Mouse (Mus musculus) thymus, adult 2 months (tissue): Measurements from ENCODE around the gene Snrpa1. TPM values are rescaled to one million over a fixed set of nuclear protein-coding genes. Genes with fewer than 3 reads are reported as not detected.

Source experiments
- DNase-seq: peaks from one replicate; pipeline ENCODE4 v3.0.0; 2021
- H3K27ac ChIP-seq: fragments of 200-500 bp; 2 replicates; pipeline ENCODE4 v1.5.1; 2012; ENCODE audit warnings: low read length, control low read depth; ENCODE audit not compliant: control insufficient read depth, insufficient read depth
- H3K27me3 ChIP-seq: fragments of 200-500 bp; 2 replicates; pipeline ENCODE4 v1.6.1; 2012; ENCODE audit warnings: mild to moderate bottlenecking, low read length, moderate library complexity, mixed read lengths; ENCODE audit not compliant: control insufficient read depth, insufficient read depth
- H3K36me3 ChIP-seq: fragments of 200-500 bp; 2 replicates; pipeline ENCODE4 v1.6.1; 2012; ENCODE audit warnings: mild to moderate bottlenecking, low read length, moderate library complexity; ENCODE audit not compliant: control insufficient read depth, insufficient read depth
- H3K4me1 ChIP-seq: fragments of 200-500 bp; replicated peaks from 2 replicates; pipeline ENCODE4 v1.6.1; 2012; ENCODE audit warnings: low read length; ENCODE audit not compliant: control insufficient read depth, insufficient read depth
- H3K4me3 ChIP-seq: fragments of 200-500 bp; 2 replicates; pipeline ENCODE4 v1.5.1; 2012; ENCODE audit warnings: mild to moderate bottlenecking, low read length, control low read depth, moderate library complexity; ENCODE audit not compliant: control insufficient read depth, insufficient read depth
- CTCF ChIP-seq: fragments of 200-500 bp; IDR thresholded peaks from 2 replicates; pipeline ENCODE4 v1.5.1; 2012; ENCODE audit warnings: mild to moderate bottlenecking, control low read depth, low read length, moderate library complexity, borderline replicate concordance; ENCODE audit not compliant: control insufficient read depth, poor library complexity, insufficient read depth; ENCODE audit errors: extremely low read depth
- POLR2A ChIP-seq: fragments of 200-500 bp; IDR thresholded peaks from 2 replicates; pipeline ENCODE4 v1.6.1; 2012; ENCODE audit warnings: mild to moderate bottlenecking, low read length, control low read depth, moderate library complexity; ENCODE audit not compliant: control insufficient read depth, poor library complexity, insufficient read depth; ENCODE audit errors: extremely low read depth
- WGBS: fragments of 180-500 bp; shearing (Covaris S2); methylation state at CpG from one replicate; pipeline ENCODE4 v1.1.7; 2018; 5-methylcytosine and 5-hydroxymethylcytosine counted together
- polyA plus RNA-seq: library from polyadenylated mRNA; depleted of rRNA; stranded (reverse); fragments of >200 nt; gene quantifications from 2 replicates; pipeline ENCODE4 v1.2.3, GENCODE M21; 2012; rRNA removed

Gene Snrpa1
- polyA plus RNA-seq, 1 experiment = 20.3 TPM

DNA sequence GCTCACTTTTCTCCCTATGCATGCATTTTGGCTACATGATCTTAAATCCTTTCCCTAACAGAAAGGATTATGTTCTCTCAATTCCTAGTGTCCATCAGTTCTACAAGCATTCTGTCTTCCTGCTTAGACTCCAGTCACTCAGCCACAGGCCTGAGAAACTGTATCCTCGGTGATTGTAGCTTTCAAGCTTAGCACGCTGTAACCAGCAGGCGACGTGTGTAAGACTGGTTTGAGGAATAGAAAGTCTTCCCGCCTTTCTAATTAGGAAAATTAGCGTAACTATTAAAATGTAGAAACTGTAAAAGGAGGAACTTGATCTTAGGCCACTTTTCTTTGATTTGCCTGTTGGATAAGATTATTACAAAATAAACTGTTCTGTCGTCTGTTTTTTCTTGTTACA lies 60.0 kb downstream of the Snrpa1 start:
- Histone ChIP-seq H3K4me1 (peaks cover 29% of the 10 kb centered on the region), H3K36me3 (no peaks in the 10 kb centered on the region), H3K27me3 (no peaks in the 10 kb centered on the region), H3K27ac (no peak overlapping the region), H3K4me3 (no peak overlapping the region)
- TF ChIP-seq CTCF (no peak), POLR2A (no peak)
- no peak for DNase-seq
- 67% methylated on average over 7 of the region's 7 CpGs for WGBS

DNA sequence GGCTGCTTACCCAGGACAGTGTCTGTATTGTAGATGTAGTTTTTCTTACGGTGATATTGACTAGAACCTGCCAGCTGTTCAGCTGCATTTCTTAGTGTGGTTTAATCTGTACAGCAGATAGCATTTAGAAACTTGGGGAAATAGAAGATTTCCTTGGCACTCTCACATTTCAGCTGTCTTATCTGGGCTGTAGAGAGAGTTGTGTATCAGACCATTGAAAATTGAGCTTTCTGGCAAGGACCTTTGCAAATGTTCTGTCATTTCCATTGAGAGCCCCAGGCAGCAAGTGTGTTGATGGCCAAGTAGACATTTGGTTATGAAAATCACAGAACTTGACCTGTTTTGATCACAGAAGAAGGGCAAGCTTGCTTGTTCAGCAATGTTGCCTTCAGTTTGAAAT lies 61.3 kb downstream of the Snrpa1 start:
- TF ChIP-seq POLR2A = no peak
- TF ChIP-seq CTCF = no peak
- H3K36me3 ChIP-seq = no peaks in the 10 kb centered on the region
- 48% methylated on average over 1 of the region's 1 CpGs for WGBS
- H3K4me3 ChIP-seq = no peak overlapping the region
- no peak for DNase-seq
- no peaks in the 10 kb centered on the region for H3K27me3 ChIP-seq
- peaks cover 23% of the 10 kb centered on the region for H3K4me1 ChIP-seq
- no peak overlapping the region for H3K27ac ChIP-seq

DNA sequence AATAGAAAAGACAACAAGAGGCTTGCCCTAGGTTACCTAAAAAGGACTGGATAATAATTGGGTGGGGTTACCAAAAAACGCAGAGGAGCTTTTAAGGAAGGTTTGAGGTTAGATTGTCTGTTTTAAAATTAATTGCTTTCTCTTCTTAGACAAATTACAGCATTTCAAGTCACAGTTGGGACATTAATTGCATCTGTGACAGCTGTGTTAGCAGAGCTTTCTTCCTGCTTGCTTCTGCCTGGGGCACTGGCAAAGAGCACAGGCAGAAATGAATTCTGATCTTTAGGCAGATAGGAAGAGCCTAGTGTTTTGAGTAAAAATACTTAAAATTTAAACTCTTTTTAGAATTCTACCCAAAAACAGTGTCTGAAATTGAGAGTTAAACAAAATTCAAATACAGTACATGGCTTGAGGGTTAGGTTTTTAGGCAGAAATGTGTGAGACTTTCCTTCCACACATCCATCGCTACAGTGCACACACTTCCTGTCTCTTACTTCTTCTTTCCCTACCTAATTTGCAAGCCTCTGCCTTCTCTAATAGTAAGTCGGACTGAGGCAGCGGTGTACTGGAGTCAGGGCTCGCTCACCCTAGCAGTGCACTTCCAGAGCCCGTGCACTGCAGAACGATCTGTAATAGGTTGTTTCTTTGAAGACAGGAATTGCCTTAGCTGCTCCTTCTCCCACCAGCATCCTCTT lies 62.0 kb downstream of the Snrpa1 start:
- no peak for DNase-seq
- Histone ChIP-seq H3K4me3 (no peak overlapping the region), H3K27ac (no peak overlapping the region), H3K27me3 (no peaks in the 10 kb centered on the region), H3K4me1 (peaks cover 20% of the 10 kb centered on the region), H3K36me3 (no peaks in the 10 kb centered on the region; the same call in 1 of the 2 replicates)
- WGBS = 7% methylated on average over 7 of the region's 7 CpGs
- TF ChIP-seq POLR2A = no peak
- TF ChIP-seq CTCF = no peak

Other genes with a start within 250 kb of the Snrpa1 start
- gene Pcsk6, start 197.3 kb upstream of the Snrpa1 start, polyA plus RNA-seq = 4.1 and 4.5 TPM in 2 replicates
- gene Gm45213, start 15.4 kb upstream of the Snrpa1 start, polyA plus RNA-seq = not detected in 2 replicates
- gene Selenos, start 20.6 kb downstream of the Snrpa1 start, polyA plus RNA-seq = 62.3 and 72.5 TPM in 2 replicates
- gene Chsy1, start 50.5 kb downstream of the Snrpa1 start, polyA plus RNA-seq = 6.6 and 8.3 TPM in 2 replicates